Mouse (Mus musculus) olfactory bulb, adult 2 months (tissue): ENCODE measurements around the gene Zbtb7a.

Experiments
- CTCF ChIP-seq: fragments of 200-500 bp; IDR thresholded peaks from 2 replicates; pipeline ENCODE4 v1.5.1; 2012; ENCODE audit warnings: low read depth, mild to moderate bottlenecking, low read length, moderate library complexity; ENCODE audit not compliant: insufficient read depth
- POLR2A ChIP-seq: fragments of 200-500 bp; IDR thresholded peaks from 2 replicates; pipeline ENCODE4 v1.6.1; 2012; ENCODE audit warnings: mild to moderate bottlenecking, low read depth, low read length, moderate library complexity; ENCODE audit not compliant: insufficient read depth

- TF ChIP-seq CTCF: no peak
- TF ChIP-seq POLR2A: no peak
Measured at GRCm38 (mm10) chr10:81089216-81089615, 45.8 kb upstream of the Zbtb7a start.
